Mouse (Mus musculus) B cell, adult 2 months (primary cell): ENCODE measurements around the gene Srrm2.

ENCODE experiments used
- DNase-seq, 2 experiments: peaks; one replicate each; pipeline ENCODE4 v3.0.0; 2022

The Srrm2 gene

GRCm38 (mm10) chr17:23867756-23868155 is 77.4 kb downstream of the Srrm2 start, which contains the start of gene Prss21:
TSS of gene Prss21 (plus strand) at chr17:23868056.
- no peak for DNase-seq

GRCm38 (mm10) chr17:23868513-23868912 is 78.2 kb downstream of the Srrm2 start:
- no peak for DNase-seq
